Mouse (Mus musculus): Measurements from ENCODE around the gene Tmem240. TPM values are rescaled to one million over a fixed set of nuclear protein-coding genes. Genes with fewer than 3 reads are reported as not detected.

Gene Tmem240
- polyA plus RNA-seq, 1 experiment from 2014 or later: 0.69 TPM

- Histone ChIP-seq H3K36me3 (ENCODE audit: control insufficient read depth, insufficient read depth, low read length) (peaks cover 18% of the 10 kb centered on the region), H3K27ac (ENCODE audit: low read depth, low read length) (0 out of 2 replicates have a peak overlapping the region, but pooled peaks have one; percentile 43), H3K9me3 (ENCODE audit: control insufficient read depth, low read length) (no peaks in the 10 kb centered on the region), H3K27me3 (replicated peaks; ENCODE audit: control insufficient read depth, insufficient read depth, low read length) (no peaks in the 10 kb centered on the region), H3K4me3 (ENCODE audit: low read depth, low read length) (peak overlapping the region; percentile 83), H3K9ac (ENCODE audit: low read depth, low read length) (peak overlapping the region; percentile 87), H3K4me2 (peak overlapping the region; percentile 97), H3K4me1 (replicated peaks; ENCODE audit: control insufficient read depth, insufficient read depth, low read length) (peaks cover 18% of the 10 kb centered on the region)
- DNase-seq (ENCODE audit: low spot score) (no peak), ATAC-seq (replicated peaks; ENCODE audit: low FRiP score) (peak; percentile 30)
- WGBS: 2% methylated on average over 10 of the region's 10 CpGs
Measured at GRCm38 (mm10) chr4:155759862-155760612, 25.4 kb downstream of the Tmem240 start.

GRCm38 (mm10) chr4:155760613-155761355 is 26.2 kb downstream of the Tmem240 start, which contains the start of gene Atad3a:
Gene Atad3a, minus strand, starts transcription at chr4:155761093.
- H3K9ac ChIP-seq (ENCODE audit: low read depth, low read length): peak within 1 kb of the TSS; percentile 87
- WGBS: under 1% methylated on average over 61 of the region's 68 CpGs
- H3K36me3 ChIP-seq (ENCODE audit: control insufficient read depth, insufficient read depth, low read length): peaks cover 11% of the 10 kb centered on the region
- H3K27me3 ChIP-seq (replicated peaks; ENCODE audit: control insufficient read depth, insufficient read depth, low read length): no peaks in the 10 kb centered on the region
- peak within 1 kb of the TSS; percentile 43; the same call in 1 of the 2 replicates for H3K27ac ChIP-seq (ENCODE audit: low read depth, low read length)
- peaks cover 18% of the 10 kb centered on the region for H3K4me1 ChIP-seq (replicated peaks; ENCODE audit: control insufficient read depth, insufficient read depth, low read length)
- peak within 1 kb of the TSS; percentile 97 for H3K4me2 ChIP-seq
- peak within 1 kb of the TSS; percentile 83 for H3K4me3 ChIP-seq (ENCODE audit: low read depth, low read length)
- no peaks in the 10 kb centered on the region for H3K9me3 ChIP-seq (ENCODE audit: control insufficient read depth, low read length)
- ATAC-seq (replicated peaks; ENCODE audit: low FRiP score) (peak; percentile 96), DNase-seq (ENCODE audit: low spot score) (peak; percentile 94)

- WGBS: 3% methylated on average over 28 of the region's 28 CpGs
- ATAC-seq (replicated peaks; ENCODE audit: low FRiP score) (peak; percentile 1; the same call in 1 of the 2 replicates), DNase-seq (ENCODE audit: low spot score) (no peak)
- Histone ChIP-seq H3K36me3 (ENCODE audit: control insufficient read depth, insufficient read depth, low read length) (peaks cover 5% of the 10 kb centered on the region), H3K4me2 (peak overlapping the region; percentile 97), H3K9ac (ENCODE audit: low read depth, low read length) (peak overlapping the region; percentile 87), H3K4me3 (ENCODE audit: low read depth, low read length) (peak overlapping the region; percentile 83), H3K9me3 (ENCODE audit: control insufficient read depth, low read length) (no peaks in the 10 kb centered on the region), H3K4me1 (replicated peaks; ENCODE audit: control insufficient read depth, insufficient read depth, low read length) (peaks cover 18% of the 10 kb centered on the region), H3K27ac (ENCODE audit: low read depth, low read length) (no peak overlapping the region), H3K27me3 (replicated peaks; ENCODE audit: control insufficient read depth, insufficient read depth, low read length) (no peaks in the 10 kb centered on the region)
Measured at GRCm38 (mm10) chr4:155761356-155762099, 26.9 kb downstream of the Tmem240 start.

- Histone ChIP-seq H3K9ac (ENCODE audit: low read depth, low read length) (no peak overlapping the region), H3K36me3 (ENCODE audit: control insufficient read depth, insufficient read depth, low read length) (peaks cover under 1% of the 10 kb centered on the region), H3K27me3 (replicated peaks; ENCODE audit: control insufficient read depth, insufficient read depth, low read length) (no peaks in the 10 kb centered on the region), H3K27ac (ENCODE audit: low read depth, low read length) (no peak overlapping the region), H3K4me1 (replicated peaks; ENCODE audit: control insufficient read depth, insufficient read depth, low read length) (peaks cover 18% of the 10 kb centered on the region), H3K4me3 (ENCODE audit: low read depth, low read length) (no peak overlapping the region), H3K9me3 (ENCODE audit: control insufficient read depth, low read length) (no peaks in the 10 kb centered on the region), H3K4me2 (peak overlapping the region; percentile 97)
- no peak for ATAC-seq (replicated peaks; ENCODE audit: low FRiP score)
- 74% methylated on average over 3 of the region's 3 CpGs for WGBS
- DNase-seq (ENCODE audit: low spot score): no peak
Measured at GRCm38 (mm10) chr4:155762357-155762756, 27.8 kb downstream of the Tmem240 start.

GRCm38 (mm10) chr4:155769496-155769879 is 34.9 kb downstream of the Tmem240 start:
- no peak overlapping the region for H3K27ac ChIP-seq (ENCODE audit: low read depth, low read length)
- peak overlapping the region; percentile 79 for H3K9ac ChIP-seq (ENCODE audit: low read depth, low read length)
- H3K27me3 ChIP-seq (replicated peaks; ENCODE audit: control insufficient read depth, insufficient read depth, low read length): peaks cover 25% of the 10 kb centered on the region
- no peak for DNase-seq (ENCODE audit: low spot score)
- WGBS: 56% methylated on average over 5 of the region's 5 CpGs
- H3K4me2 ChIP-seq: peak overlapping the region; percentile 78
- no peaks in the 10 kb centered on the region for H3K9me3 ChIP-seq (ENCODE audit: control insufficient read depth, low read length)
- peaks cover 15% of the 10 kb centered on the region for H3K4me1 ChIP-seq (replicated peaks; ENCODE audit: control insufficient read depth, insufficient read depth, low read length)
- no peak for ATAC-seq (replicated peaks; ENCODE audit: low FRiP score)
- H3K4me3 ChIP-seq (ENCODE audit: low read depth, low read length): peak overlapping the region; percentile 61
- H3K36me3 ChIP-seq (ENCODE audit: control insufficient read depth, insufficient read depth, low read length): no peaks in the 10 kb centered on the region

GRCm38 (mm10) chr4:155769880-155770512 is 35.4 kb downstream of the Tmem240 start:
- H3K4me2 ChIP-seq: peak overlapping the region; percentile 78
- under 1% methylated on average over 39 of the region's 39 CpGs for WGBS
- ATAC-seq (replicated peaks; ENCODE audit: low FRiP score): peak; percentile 88
- H3K36me3 ChIP-seq (ENCODE audit: control insufficient read depth, insufficient read depth, low read length): no peaks in the 10 kb centered on the region
- H3K9me3 ChIP-seq (ENCODE audit: control insufficient read depth, low read length): no peaks in the 10 kb centered on the region
- peaks cover 29% of the 10 kb centered on the region for H3K27me3 ChIP-seq (replicated peaks; ENCODE audit: control insufficient read depth, insufficient read depth, low read length)
- DNase-seq (ENCODE audit: low spot score): peak; percentile 92
- H3K9ac ChIP-seq (ENCODE audit: low read depth, low read length): peak overlapping the region; percentile 79
- peak overlapping the region; percentile 61 for H3K4me3 ChIP-seq (ENCODE audit: low read depth, low read length)
- H3K4me1 ChIP-seq (replicated peaks; ENCODE audit: control insufficient read depth, insufficient read depth, low read length): peaks cover 15% of the 10 kb centered on the region
- H3K27ac ChIP-seq (ENCODE audit: low read depth, low read length): 0 out of 2 replicates have a peak overlapping the region, but pooled peaks have one; percentile 26

GRCm38 (mm10) chr4:155770626-155771025 is 36.0 kb downstream of the Tmem240 start:
- Histone ChIP-seq H3K27ac (ENCODE audit: low read depth, low read length) (no peak overlapping the region), H3K9ac (ENCODE audit: low read depth, low read length) (peak overlapping the region; percentile 79), H3K9me3 (ENCODE audit: control insufficient read depth, low read length) (no peaks in the 10 kb centered on the region), H3K4me2 (peak overlapping the region; percentile 78), H3K36me3 (ENCODE audit: control insufficient read depth, insufficient read depth, low read length) (no peaks in the 10 kb centered on the region), H3K4me3 (ENCODE audit: low read depth, low read length) (peak overlapping the region; percentile 61), H3K27me3 (replicated peaks; ENCODE audit: control insufficient read depth, insufficient read depth, low read length) (peaks cover 36% of the 10 kb centered on the region), H3K4me1 (replicated peaks; ENCODE audit: control insufficient read depth, insufficient read depth, low read length) (peaks cover 15% of the 10 kb centered on the region)
- ATAC-seq (replicated peaks; ENCODE audit: low FRiP score): no peak
- DNase-seq (ENCODE audit: low spot score): no peak
- 48% methylated on average over 24 of the region's 24 CpGs for WGBS

GRCm38 (mm10) chr4:155771706-155772105 is 37.1 kb downstream of the Tmem240 start:
- ATAC-seq (replicated peaks; ENCODE audit: low FRiP score) (no peak), DNase-seq (ENCODE audit: low spot score) (no peak)
- H3K9me3 ChIP-seq (ENCODE audit: control insufficient read depth, low read length): no peaks in the 10 kb centered on the region
- no peaks in the 10 kb centered on the region for H3K36me3 ChIP-seq (ENCODE audit: control insufficient read depth, insufficient read depth, low read length)
- no peak overlapping the region for H3K9ac ChIP-seq (ENCODE audit: low read depth, low read length)
- H3K4me2 ChIP-seq: no peak overlapping the region
- peaks cover 19% of the 10 kb centered on the region for H3K4me1 ChIP-seq (replicated peaks; ENCODE audit: control insufficient read depth, insufficient read depth, low read length)
- H3K4me3 ChIP-seq (ENCODE audit: low read depth, low read length): no peak overlapping the region
- H3K27ac ChIP-seq (ENCODE audit: low read depth, low read length): no peak overlapping the region
- H3K27me3 ChIP-seq (replicated peaks; ENCODE audit: control insufficient read depth, insufficient read depth, low read length): peaks cover 40% of the 10 kb centered on the region
- 63% methylated on average over 2 of the region's 2 CpGs for WGBS

All from liver, embryonic 11.5 days (tissue).